Mouse (Mus musculus) midbrain, embryonic 15.5 days (tissue): ENCODE measurements around the gene Gse1. TPM values are rescaled to one million over a fixed set of nuclear protein-coding genes. Genes with fewer than 3 reads are reported as not detected.

Source experiments
- ATAC-seq: fragments of 200-750 bp; cut with Nextera tagmentation; replicated peaks from 2 replicates; pipeline ENCODE4 v1.8.0; 2017; ENCODE audit warnings: moderate TSS enrichment
- H3K27ac ChIP-seq: fragments of 300-500 bp; sonication (generic); 2 replicates; pipeline ENCODE4 v1.5.1; 2015; ENCODE audit warnings: mild to moderate bottlenecking, inconsistent platforms
- H3K27me3 ChIP-seq: fragments of 300-500 bp; sonication (generic); replicated peaks from 2 replicates; pipeline ENCODE4 v1.6.1; 2015; ENCODE audit warnings: inconsistent platforms
- H3K36me3 ChIP-seq: fragments of 300-500 bp; sonication (generic); replicated peaks from 2 replicates; pipeline ENCODE4 v1.6.1; 2015; ENCODE audit warnings: inconsistent platforms
- H3K4me1 ChIP-seq: fragments of 300-500 bp; sonication (generic); 2 replicates; pipeline ENCODE4 v1.6.1; 2015; ENCODE audit warnings: inconsistent platforms
- H3K4me2 ChIP-seq: fragments of 300-500 bp; sonication (generic); 2 replicates; pipeline ENCODE4 v1.6.1; 2015; ENCODE audit warnings: inconsistent platforms, mild to moderate bottlenecking, moderate library complexity
- H3K4me3 ChIP-seq: fragments of 300-500 bp; sonication (generic); 2 replicates; pipeline ENCODE4 v1.5.1; 2015; ENCODE audit warnings: mild to moderate bottlenecking, inconsistent platforms
- H3K9ac ChIP-seq: fragments of 300-500 bp; sonication (generic); 2 replicates; pipeline ENCODE4 v1.6.1; 2015; ENCODE audit warnings: mild to moderate bottlenecking, inconsistent platforms
- H3K9me3 ChIP-seq: fragments of 300-500 bp; sonication (generic); 2 replicates; pipeline ENCODE4 v1.6.1; 2016; ENCODE audit warnings: inconsistent platforms
- WGBS: fragments of 180-500 bp; shearing (Covaris S2); methylation state at CpG from one replicate; pipeline ENCODE4 v1.1.7; 2015; ENCODE audit warnings: mixed read lengths; 5-methylcytosine and 5-hydroxymethylcytosine counted together
- polyA plus RNA-seq: library from polyadenylated mRNA; unstranded; fragments of >200 nt; fragmentation: Nextera tagmentation; extraction: Ambion mirVana; gene quantifications from 2 replicates; pipeline ENCODE4 v1.2.1, GENCODE M21; 2015

The Gse1 gene
- polyA plus RNA-seq, 1 experiment from 2014 or later: 21.2 TPM

GRCm38 (mm10) chr8:120230715-120231614 is 2.7 kb downstream of the Gse1 start:
- peak overlapping the region; percentile 13; the same call in 1 of the 2 replicates for H3K9ac ChIP-seq
- 36% methylated on average over 18 of the region's 18 CpGs for WGBS

GRCm38 (mm10) chr8:120231870-120232269 is 3.6 kb downstream of the Gse1 start:
- no peaks in the 10 kb centered on the region for H3K9me3 ChIP-seq
- no peak for ATAC-seq
- 0 out of 2 replicates have a peak overlapping the region, but pooled peaks have one; percentile 4 for H3K9ac ChIP-seq
- peak overlapping the region; percentile 73 for H3K4me2 ChIP-seq
- no peaks in the 10 kb centered on the region for H3K36me3 ChIP-seq
- H3K27ac ChIP-seq: no peak overlapping the region
- peaks cover 3% of the 10 kb centered on the region; the same call in 1 of the 2 replicates for H3K27me3 ChIP-seq
- 64% methylated on average over 3 of the region's 3 CpGs for whole genome bisulfite sequencing
- peaks cover 63% of the 10 kb centered on the region for H3K4me1 ChIP-seq
- H3K4me3 ChIP-seq: peak overlapping the region; percentile 20; the same call in 1 of the 2 replicates

More at GRCm38 (mm10) chr8:120230715-120231614, 2.7 kb downstream of the Gse1 start:
- Histone ChIP-seq H3K4me1 (peaks cover 63% of the 10 kb centered on the region), H3K36me3 (no peaks in the 10 kb centered on the region), H3K4me2 (peak overlapping the region; percentile 73), H3K27ac (no peak overlapping the region), H3K9me3 (no peaks in the 10 kb centered on the region), H3K27me3 (peaks cover 3% of the 10 kb centered on the region; the same call in 1 of the 2 replicates), H3K4me3 (peak overlapping the region; percentile 50)
- ATAC-seq: no peak

- H3K27me3 ChIP-seq: peaks cover 3% of the 10 kb centered on the region; the same call in 1 of the 2 replicates
- H3K4me2 ChIP-seq: peak overlapping the region; percentile 73
- ATAC-seq: no peak
- no peaks in the 10 kb centered on the region for H3K9me3 ChIP-seq
- H3K9ac ChIP-seq: 0 out of 2 replicates have a peak overlapping the region, but pooled peaks have one; percentile 18
- no peak overlapping the region for H3K27ac ChIP-seq
- no peaks in the 10 kb centered on the region for H3K36me3 ChIP-seq
- peaks cover 63% of the 10 kb centered on the region for H3K4me1 ChIP-seq
- WGBS: 47% methylated on average over 4 of the region's 4 CpGs
- peak overlapping the region; percentile 20; the same call in 1 of the 2 replicates for H3K4me3 ChIP-seq
Measured at GRCm38 (mm10) chr8:120232398-120232797, 4.1 kb downstream of the Gse1 start.

- H3K36me3 ChIP-seq: no peaks in the 10 kb centered on the region
- H3K9ac ChIP-seq: 0 out of 2 replicates have a peak overlapping the region, but pooled peaks have one; percentile 18
Measured at GRCm38 (mm10) chr8:120232913-120233312, 4.7 kb downstream of the Gse1 start.

GRCm38 (mm10) chr8:120234457-120234856 is 6.2 kb downstream of the Gse1 start:
- Histone ChIP-seq H3K9ac (no peak overlapping the region), H3K4me3 (no peak overlapping the region), H3K27me3 (peaks cover 3% of the 10 kb centered on the region; the same call in 1 of the 2 replicates), H3K4me2 (0 out of 2 replicates have a peak overlapping the region, but pooled peaks have one; percentile 5), H3K27ac (peak overlapping the region; percentile 2; the same call in 1 of the 2 replicates), H3K9me3 (no peaks in the 10 kb centered on the region), H3K4me1 (peaks cover 54% of the 10 kb centered on the region), H3K36me3 (no peaks in the 10 kb centered on the region)
- WGBS: 57% methylated on average over 12 of the region's 12 CpGs
- ATAC-seq: no peak

More at GRCm38 (mm10) chr8:120232913-120233312, 4.7 kb downstream of the Gse1 start:
- Histone ChIP-seq H3K4me3 (peak overlapping the region; percentile 20), H3K27ac (no peak overlapping the region), H3K9me3 (no peaks in the 10 kb centered on the region), H3K4me1 (peaks cover 60% of the 10 kb centered on the region), H3K4me2 (peak overlapping the region; percentile 73), H3K27me3 (peaks cover 3% of the 10 kb centered on the region; the same call in 1 of the 2 replicates)
- 18% methylated on average over 13 of the region's 13 CpGs for WGBS
- no peak for ATAC-seq

GRCm38 (mm10) chr8:120234866-120235265 is 6.6 kb downstream of the Gse1 start:
- Histone ChIP-seq H3K4me1 (peaks cover 50% of the 10 kb centered on the region), H3K36me3 (no peaks in the 10 kb centered on the region), H3K9me3 (no peaks in the 10 kb centered on the region), H3K4me2 (no peak overlapping the region), H3K27ac (peak overlapping the region; percentile 2; the same call in 1 of the 2 replicates), H3K27me3 (no peaks in the 10 kb centered on the region; the same call in 1 of the 2 replicates), H3K4me3 (no peak overlapping the region), H3K9ac (no peak overlapping the region)
- WGBS: 62% methylated on average over 8 of the region's 8 CpGs
- ATAC-seq: no peak

- Histone ChIP-seq H3K4me2 (no peak overlapping the region), H3K4me1 (no peaks in the 10 kb centered on the region), H3K36me3 (no peaks in the 10 kb centered on the region), H3K4me3 (no peak overlapping the region), H3K27ac (no peak overlapping the region), H3K9me3 (no peaks in the 10 kb centered on the region), H3K27me3 (no peaks in the 10 kb centered on the region), H3K9ac (no peak overlapping the region)
- WGBS: 95% methylated on average over 4 of the region's 4 CpGs
- ATAC-seq: no peak
Measured at GRCm38 (mm10) chr8:120243222-120243621, 15.0 kb downstream of the Gse1 start.

- no peaks in the 10 kb centered on the region for H3K27me3 ChIP-seq
- no peak overlapping the region for H3K27ac ChIP-seq
- H3K9ac ChIP-seq: no peak overlapping the region
- no peaks in the 10 kb centered on the region for H3K36me3 ChIP-seq
- no peak overlapping the region for H3K4me3 ChIP-seq
- no peaks in the 10 kb centered on the region for H3K4me1 ChIP-seq
- no peak for ATAC-seq
- H3K9me3 ChIP-seq: no peaks in the 10 kb centered on the region
- no peak overlapping the region for H3K4me2 ChIP-seq
- WGBS: 95% methylated on average over 5 of the region's 5 CpGs
Measured at GRCm38 (mm10) chr8:120243916-120244451, 15.7 kb downstream of the Gse1 start.

- WGBS: 93% methylated on average over 10 of the region's 10 CpGs
- no peak overlapping the region for H3K27ac ChIP-seq
- ATAC-seq: no peak
- no peaks in the 10 kb centered on the region for H3K9me3 ChIP-seq
- H3K27me3 ChIP-seq: no peaks in the 10 kb centered on the region
- H3K36me3 ChIP-seq: no peaks in the 10 kb centered on the region
- H3K4me2 ChIP-seq: no peak overlapping the region
- no peaks in the 10 kb centered on the region for H3K4me1 ChIP-seq
- no peak overlapping the region for H3K4me3 ChIP-seq
- H3K9ac ChIP-seq: no peak overlapping the region
Measured at GRCm38 (mm10) chr8:120244553-120244952, 16.3 kb downstream of the Gse1 start.

GRCm38 (mm10) chr8:120247618-120248017 is 19.4 kb downstream of the Gse1 start:
- ATAC-seq: no peak
- H3K9me3 ChIP-seq: no peaks in the 10 kb centered on the region

GRCm38 (mm10) chr8:120248031-120248430 is 19.8 kb downstream of the Gse1 start:
- H3K27me3 ChIP-seq: no peaks in the 10 kb centered on the region
- 83% methylated on average over 7 of the region's 7 CpGs for WGBS
- H3K36me3 ChIP-seq: no peaks in the 10 kb centered on the region
- H3K27ac ChIP-seq: no peak overlapping the region
- H3K9ac ChIP-seq: no peak overlapping the region
- no peaks in the 10 kb centered on the region for H3K9me3 ChIP-seq
- H3K4me3 ChIP-seq: no peak overlapping the region
- H3K4me2 ChIP-seq: no peak overlapping the region
- peaks cover 14% of the 10 kb centered on the region for H3K4me1 ChIP-seq
- no peak for ATAC-seq

More at GRCm38 (mm10) chr8:120247618-120248017, 19.4 kb downstream of the Gse1 start:
- H3K36me3 ChIP-seq: no peaks in the 10 kb centered on the region
- H3K4me3 ChIP-seq: no peak overlapping the region
- no peak overlapping the region for H3K27ac ChIP-seq
- WGBS: 79% methylated on average over 5 of the region's 5 CpGs
- peaks cover 14% of the 10 kb centered on the region for H3K4me1 ChIP-seq
- no peak overlapping the region for H3K9ac ChIP-seq
- no peaks in the 10 kb centered on the region for H3K27me3 ChIP-seq
- no peak overlapping the region for H3K4me2 ChIP-seq

- WGBS: 95% methylated on average over 4 of the region's 4 CpGs
Measured at GRCm38 (mm10) chr8:120248451-120248850, 20.2 kb downstream of the Gse1 start.

More at GRCm38 (mm10) chr8:120248451-120248850, 20.2 kb downstream of the Gse1 start:
- no peak overlapping the region for H3K9ac ChIP-seq
- ATAC-seq: no peak
- no peak overlapping the region for H3K4me2 ChIP-seq
- no peaks in the 10 kb centered on the region for H3K27me3 ChIP-seq
- no peak overlapping the region for H3K27ac ChIP-seq
- H3K36me3 ChIP-seq: no peaks in the 10 kb centered on the region
- peaks cover 14% of the 10 kb centered on the region for H3K4me1 ChIP-seq
- H3K9me3 ChIP-seq: no peaks in the 10 kb centered on the region
- no peak overlapping the region for H3K4me3 ChIP-seq
